Mouse (Mus musculus) spleen, adult 2 months (tissue): ENCODE results near the gene Mrtfb.

ENCODE experiments used
- CTCF ChIP-seq: fragments of 200-500 bp; IDR thresholded peaks from 2 replicates; pipeline ENCODE4 v1.5.1; 2011; ENCODE audit warnings: mild to moderate bottlenecking, inconsistent platforms; ENCODE audit not compliant: insufficient read depth, insufficient read length, insufficient replicate concordance; ENCODE audit errors: extremely low read depth
- POLR2A ChIP-seq: fragments of 200-500 bp; IDR thresholded peaks from 2 replicates; pipeline ENCODE4 v1.6.1; 2011; ENCODE audit warnings: low read depth, low read length, inconsistent platforms

DNA sequence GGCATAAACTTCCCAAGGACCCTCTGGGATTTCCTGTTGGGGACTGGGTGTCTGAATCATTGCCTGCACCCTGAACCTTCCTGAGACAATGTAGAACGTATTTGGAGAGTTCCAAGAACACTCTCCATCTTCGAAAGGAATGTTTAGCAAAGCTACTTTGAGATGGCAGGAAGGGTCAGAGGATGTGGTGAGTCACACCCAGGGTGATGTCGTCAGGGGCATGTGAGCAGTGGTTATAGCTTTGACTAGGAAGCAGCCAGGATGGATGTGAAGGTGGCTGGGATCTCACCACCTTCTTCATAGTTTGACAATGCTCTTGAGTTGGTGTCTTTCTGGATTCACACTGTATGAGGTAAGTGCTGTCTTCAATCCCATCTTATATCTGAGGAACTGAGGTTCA is 9.4 kb upstream of the Mrtfb start:
- no peak for TF ChIP-seq CTCF
- no peak for TF ChIP-seq POLR2A
